In genomic region chr3:38312834-38313233, GRCm38 (mm10) we compare ENCODE assay signal across 17 mouse cellular contexts.
DNase-seq lines count a peak whose midpoint lies in the region; ATAC-seq and TF ChIP-seq lines count a peak whose summit lies in the region.
"Had no signal": no experiment of that assay in that cellular context is flagged by ENCODE, and none has a peak within 500 bp of the region (broad histone marks: within the 10 kb centered on the region; RNA-seq: fewer than 3 reads in every experiment).

No protein-coding gene starts in this region.

- no peaks in the 10 kb centered on the region for H3K36me3 ChIP-seq in heart, embryonic 11.5 days (ENCODE audit: control insufficient read depth, insufficient read depth, low read length)
- no peaks in the 10 kb centered on the region for H3K36me3 ChIP-seq in midbrain, embryonic 14.5 days (ENCODE audit: control insufficient read depth, insufficient read depth, low read length)
- no peaks in the 10 kb centered on the region for H3K36me3 ChIP-seq in midbrain, postnatal 0 days (ENCODE audit: insufficient read depth, low read length)
- H3K36me3 ChIP-seq in limb, embryonic 10.5 days: no peaks in the 10 kb centered on the region
- H3K36me3 ChIP-seq: embryonic facial prominence, embryonic 10.5 days; embryonic facial prominence, embryonic 12.5 days; forebrain, embryonic 15.5 days had no signal

- no peaks in the 10 kb centered on the region for H3K27me3 ChIP-seq in heart, embryonic 11.5 days (ENCODE audit: control insufficient read depth, insufficient read depth, low read length)
- H3K27me3 ChIP-seq in midbrain, embryonic 14.5 days (ENCODE audit: control insufficient read depth, insufficient read depth, low read length): no peaks in the 10 kb centered on the region
- no peaks in the 10 kb centered on the region for H3K27me3 ChIP-seq in midbrain, postnatal 0 days (ENCODE audit: insufficient read depth, low read length)
- no peaks in the 10 kb centered on the region for H3K27me3 ChIP-seq in limb, embryonic 10.5 days (ENCODE audit: low read depth, poor library complexity, severe bottlenecking)
- H3K27me3 ChIP-seq: embryonic facial prominence, embryonic 12.5 days; forebrain, embryonic 13.5 days; forebrain, embryonic 15.5 days had no signal

- H3K9me3 ChIP-seq in heart, embryonic 11.5 days (replicated peaks; ENCODE audit: control insufficient read depth, low read length): no peaks in the 10 kb centered on the region
- no peaks in the 10 kb centered on the region for H3K9me3 ChIP-seq in midbrain, embryonic 14.5 days (ENCODE audit: control insufficient read depth, low read length)
- no peaks in the 10 kb centered on the region for H3K9me3 ChIP-seq in midbrain, postnatal 0 days (ENCODE audit: low read length)
- H3K9me3 ChIP-seq in limb, embryonic 10.5 days (replicated peaks): no peaks in the 10 kb centered on the region
- H3K9me3 ChIP-seq: embryonic facial prominence, embryonic 10.5 days; embryonic facial prominence, embryonic 12.5 days; forebrain, embryonic 13.5 days; forebrain, embryonic 15.5 days had no signal

- no peak overlapping the region for H3K9ac ChIP-seq in heart, embryonic 11.5 days (ENCODE audit: low read depth, low read length)
- H3K9ac ChIP-seq in midbrain, embryonic 14.5 days (replicated peaks; ENCODE audit: low read length): no peak overlapping the region
- H3K9ac ChIP-seq in midbrain, postnatal 0 days (replicated peaks; ENCODE audit: low read length, poor library complexity, severe bottlenecking): no peak overlapping the region
- H3K9ac ChIP-seq: embryonic facial prominence, embryonic 12.5 days; forebrain, embryonic 13.5 days; forebrain, embryonic 15.5 days had no signal

- H3K4me2 ChIP-seq in heart, embryonic 11.5 days: no peak overlapping the region
- no peak overlapping the region for H3K4me2 ChIP-seq in midbrain, embryonic 14.5 days (ENCODE audit: low read length)
- H3K4me2 ChIP-seq in midbrain, postnatal 0 days (ENCODE audit: low read depth, low read length, poor library complexity, severe bottlenecking): no peak overlapping the region
- H3K4me2 ChIP-seq: embryonic facial prominence, embryonic 12.5 days; forebrain, embryonic 13.5 days; forebrain, embryonic 15.5 days had no signal

- peak; percentile 24 for DNase-seq in heart, adult 11 months
- DNase-seq in midbrain, embryonic 14.5 days: peak; percentile 55
- no peak for DNase-seq in midbrain, postnatal 0 days (ENCODE audit: low spot score)
- peak; percentile 5 for DNase-seq in limb, embryonic 10.5 days (ENCODE audit: low spot score)
- DNase-seq in left cerebral cortex, postnatal 14 days (ENCODE audit: low spot score in 2 of 2): no peak
- DNase-seq: adrenal gland, postnatal 10 days; adrenal gland, postnatal 25 days; cerebellum, adult 11-12 months; cerebellum, adult 2 months; cerebellum, adult 9-10 months; cerebellum, postnatal 10 days; cerebellum, postnatal 25 days had no signal

- intact Hi-C loops in left cerebral cortex, postnatal 14 days (cut with DNase I): no loop called here

- TF ChIP-seq CTCF in midbrain, postnatal 0 days (IDR thresholded peaks at IDR 0.05): no peak

- no peak overlapping the region for H3K27ac ChIP-seq in heart, embryonic 11.5 days (ENCODE audit: low read depth, low read length)
- H3K27ac ChIP-seq in midbrain, embryonic 14.5 days (replicated peaks; ENCODE audit: low read depth, low read length): no peak overlapping the region
- H3K27ac ChIP-seq in midbrain, postnatal 0 days (ENCODE audit: low read depth, low read length): no peak overlapping the region
- no peak overlapping the region for H3K27ac ChIP-seq in limb, embryonic 10.5 days
- H3K27ac ChIP-seq: embryonic facial prominence, embryonic 10.5 days; embryonic facial prominence, embryonic 12.5 days; forebrain, embryonic 13.5 days; forebrain, embryonic 15.5 days had no signal

- WGBS in heart, embryonic 11.5 days (ENCODE audit: insufficient replicate concordance): 75% methylated on average over 6 of the region's 6 CpGs
- 12% methylated on average over 6 of the region's 6 CpGs for WGBS in midbrain, embryonic 14.5 days
- WGBS in midbrain, postnatal 0 days: 30% methylated on average over 6 of the region's 6 CpGs
- 88% methylated on average over 6 of the region's 6 CpGs for WGBS in limb, embryonic 10.5 days

- no peaks in the 10 kb centered on the region; the same call in 1 of the 2 replicates for H3K4me1 ChIP-seq in heart, embryonic 11.5 days (ENCODE audit: control insufficient read depth, insufficient read depth, low read length)
- no peaks in the 10 kb centered on the region for H3K4me1 ChIP-seq in midbrain, embryonic 14.5 days (ENCODE audit: control insufficient read depth, insufficient read depth, low read length)
- no peaks in the 10 kb centered on the region for H3K4me1 ChIP-seq in midbrain, postnatal 0 days (ENCODE audit: insufficient read depth, low read length)
- H3K4me1 ChIP-seq in limb, embryonic 10.5 days: no peaks in the 10 kb centered on the region
- H3K4me1 ChIP-seq: embryonic facial prominence, embryonic 12.5 days had no signal

- H3K4me3 ChIP-seq in heart, embryonic 11.5 days (ENCODE audit: low read depth, low read length): no peak overlapping the region
- H3K4me3 ChIP-seq in midbrain, embryonic 14.5 days (replicated peaks; ENCODE audit: low read depth, low read length): no peak overlapping the region
- H3K4me3 ChIP-seq in midbrain, postnatal 0 days (ENCODE audit: low read depth, low read length): no peak overlapping the region
- H3K4me3 ChIP-seq in limb, embryonic 10.5 days: no peak overlapping the region
- H3K4me3 ChIP-seq: embryonic facial prominence, embryonic 10.5 days; embryonic facial prominence, embryonic 12.5 days; forebrain, embryonic 13.5 days; forebrain, embryonic 15.5 days had no signal

- no peak for ATAC-seq in heart, embryonic 11.5 days (replicated peaks; ENCODE audit: insufficient number of reproducible peaks, low FRiP score, low TSS enrichment)
- ATAC-seq in midbrain, embryonic 14.5 days (ENCODE audit: low FRiP score, low TSS enrichment): no peak
- no peak for ATAC-seq in midbrain, postnatal 0 days (ENCODE audit: low FRiP score)
- ATAC-seq: forebrain, embryonic 15.5 days had no signal

Comparison
In these comparisons a context has a peak if more than half of its experiments do, and no peak if none do; other contexts are left out.
1. DNase-seq: peak in heart, adult 11 months (single experiment), midbrain, embryonic 14.5 days (single experiment) and limb, embryonic 10.5 days (single experiment); none in midbrain, postnatal 0 days (single experiment) and left cerebral cortex, postnatal 14 days (0 of 2).